Mouse (Mus musculus): Measurements from ENCODE around the gene Slc1a2. TPM values are rescaled to one million over a fixed set of nuclear protein-coding genes. Genes with fewer than 3 reads are reported as not detected.

The Slc1a2 gene
- polyA plus RNA-seq, 1 experiment: 685 TPM

DNA sequence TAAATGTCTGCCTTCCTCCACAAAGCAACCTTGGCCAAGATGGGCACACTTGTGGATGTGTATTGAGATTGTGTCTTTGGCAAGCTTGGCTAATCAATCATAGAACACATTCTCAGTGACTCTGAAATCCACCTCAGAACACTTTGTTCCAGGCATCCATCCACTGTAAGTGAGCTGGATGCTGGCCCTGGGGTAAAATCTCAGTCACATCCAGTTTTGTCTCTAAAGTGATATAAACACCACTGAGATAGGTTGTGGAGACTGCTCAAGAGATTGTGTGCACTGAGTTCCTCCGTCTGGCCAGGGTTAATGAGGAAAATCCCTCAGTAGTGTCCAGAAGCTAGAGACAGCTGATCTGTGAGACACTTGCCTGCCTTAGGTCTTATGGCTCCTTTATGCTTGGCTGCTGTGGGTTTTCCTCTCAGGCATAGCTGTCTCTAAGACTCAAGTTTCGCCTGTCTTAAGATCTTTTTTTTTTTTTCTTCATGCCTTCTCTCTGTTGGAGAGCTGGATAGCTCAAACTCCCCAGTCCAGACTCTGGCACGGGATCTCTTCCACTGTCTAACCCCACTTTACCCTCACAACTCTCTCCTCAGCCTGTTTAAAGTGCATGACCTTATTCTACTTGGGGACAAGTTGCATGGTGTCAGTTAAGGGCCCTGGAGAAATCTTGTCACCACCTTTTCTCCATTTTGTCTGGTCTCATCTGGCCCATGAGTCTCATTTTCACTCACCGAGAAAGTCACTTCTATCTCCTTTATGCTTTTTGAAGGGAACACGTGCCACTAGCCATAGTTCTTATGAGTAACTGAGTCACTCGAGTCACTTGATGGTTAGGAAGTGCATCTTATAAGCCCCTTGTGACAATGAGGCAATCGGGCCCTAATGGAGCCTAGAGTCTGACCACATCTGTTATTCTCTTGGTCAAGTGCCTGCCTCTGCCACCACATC, 54.5 kb downstream of the Slc1a2 start:
- WGBS: 82% methylated on average over 7 of the region's 7 CpGs
- no peak overlapping the region for H3K4me3 ChIP-seq (ENCODE audit: insufficient read depth, low read depth, low read length)
- TF ChIP-seq POLR2A (IDR thresholded peaks at IDR 0.05; ENCODE audit: insufficient read depth, low read depth, low read length) (no peak), CTCF (IDR thresholded peaks at IDR 0.05; ENCODE audit: insufficient read depth, low read depth, low read length) (no peak)
- no peak overlapping the region for H3K27ac ChIP-seq (ENCODE audit: insufficient read depth, low read depth, low read length)
- H3K4me1 ChIP-seq (ENCODE audit: control insufficient read depth, insufficient read depth, low read length): no peaks in the 10 kb centered on the region

DNA sequence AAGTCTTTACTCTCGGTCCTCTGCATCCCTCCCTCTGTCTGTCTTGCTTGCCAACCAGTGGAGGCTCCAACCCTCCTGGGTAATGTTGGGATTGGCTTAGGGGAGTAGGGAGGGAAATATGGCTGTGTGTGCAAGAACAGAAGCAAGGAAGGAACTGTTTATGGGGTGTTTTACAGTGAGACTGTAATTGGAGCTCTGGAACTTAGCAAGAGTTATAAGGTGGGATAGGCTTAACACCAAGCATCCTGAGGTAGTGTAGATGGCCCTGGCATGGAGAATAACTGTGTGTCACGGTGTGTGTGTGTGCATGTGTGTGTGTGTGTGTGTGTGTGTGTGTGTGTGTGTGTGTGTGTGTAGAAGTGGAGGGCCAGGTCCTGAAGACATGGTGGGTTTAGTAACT, 55.9 kb downstream of the Slc1a2 start:
- H3K27ac ChIP-seq (ENCODE audit: insufficient read depth, low read depth, low read length): no peak overlapping the region
- TF ChIP-seq POLR2A (IDR thresholded peaks at IDR 0.05; ENCODE audit: insufficient read depth, low read depth, low read length): no peak
- no peak for TF ChIP-seq CTCF (IDR thresholded peaks at IDR 0.05; ENCODE audit: insufficient read depth, low read depth, low read length)
- H3K4me3 ChIP-seq (ENCODE audit: insufficient read depth, low read depth, low read length): no peak overlapping the region
- WGBS: 84% methylated on average over 2 of the region's 2 CpGs
- no peaks in the 10 kb centered on the region for H3K4me1 ChIP-seq (ENCODE audit: control insufficient read depth, insufficient read depth, low read length)

DNA sequence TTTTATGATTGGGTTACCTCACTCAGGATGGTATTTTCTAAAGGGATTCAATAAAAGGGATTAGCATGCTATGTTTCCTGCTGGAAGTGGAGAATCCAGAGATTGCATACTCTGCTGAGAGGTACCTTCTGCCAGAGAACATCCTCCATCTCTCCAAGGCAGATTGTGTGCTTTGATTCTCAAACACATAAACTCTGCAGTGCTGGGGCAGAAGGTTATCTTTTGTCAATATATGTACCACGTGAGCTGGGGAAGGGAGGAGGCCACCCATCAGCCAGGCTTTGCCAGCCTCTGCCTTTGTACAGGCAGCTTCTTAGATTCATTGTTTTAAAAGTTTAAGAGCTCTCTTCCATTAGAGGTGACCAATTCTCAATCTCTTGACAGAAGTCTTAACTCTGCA, 57.3 kb downstream of the Slc1a2 start:
- H3K27ac ChIP-seq (ENCODE audit: insufficient read depth, low read depth, low read length): no peak overlapping the region
- TF ChIP-seq CTCF (IDR thresholded peaks at IDR 0.05; ENCODE audit: insufficient read depth, low read depth, low read length) (no peak), POLR2A (IDR thresholded peaks at IDR 0.05; ENCODE audit: insufficient read depth, low read depth, low read length) (no peak)
- no peak overlapping the region for H3K4me3 ChIP-seq (ENCODE audit: insufficient read depth, low read depth, low read length)
- WGBS: 65% methylated on average over 1 of the region's 1 CpGs
- H3K4me1 ChIP-seq (ENCODE audit: control insufficient read depth, insufficient read depth, low read length): no peaks in the 10 kb centered on the region

DNA sequence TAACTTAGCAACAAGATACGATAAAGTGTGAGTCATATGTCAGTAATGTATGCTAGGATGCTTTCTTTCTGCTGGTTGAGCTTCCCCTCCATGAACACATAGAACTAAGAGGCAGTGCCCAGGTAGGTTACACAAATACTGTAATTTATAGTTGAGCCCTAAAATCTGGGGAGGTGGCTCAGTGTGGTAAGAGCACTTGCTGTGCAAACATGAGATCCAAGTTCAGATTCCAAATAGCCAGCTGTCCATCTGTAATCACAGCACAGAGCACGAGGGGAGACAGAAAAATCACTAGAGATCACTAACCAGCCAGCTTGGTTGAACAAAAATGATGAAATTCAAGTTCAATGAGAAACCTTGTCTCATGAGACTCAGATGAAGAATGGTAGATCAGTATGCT, 63.4 kb downstream of the Slc1a2 start:
- H3K4me1 ChIP-seq (ENCODE audit: control insufficient read depth, insufficient read depth, low read length): no peaks in the 10 kb centered on the region
- WGBS: 75% methylated on average over 2 of the region's 2 CpGs
- no peak overlapping the region for H3K27ac ChIP-seq (ENCODE audit: insufficient read depth, low read depth, low read length)
- no peak overlapping the region for H3K4me3 ChIP-seq (ENCODE audit: insufficient read depth, low read depth, low read length)
- no peak for TF ChIP-seq POLR2A (IDR thresholded peaks at IDR 0.05; ENCODE audit: insufficient read depth, low read depth, low read length)
- no peak for TF ChIP-seq CTCF (IDR thresholded peaks at IDR 0.05; ENCODE audit: insufficient read depth, low read depth, low read length)

DNA sequence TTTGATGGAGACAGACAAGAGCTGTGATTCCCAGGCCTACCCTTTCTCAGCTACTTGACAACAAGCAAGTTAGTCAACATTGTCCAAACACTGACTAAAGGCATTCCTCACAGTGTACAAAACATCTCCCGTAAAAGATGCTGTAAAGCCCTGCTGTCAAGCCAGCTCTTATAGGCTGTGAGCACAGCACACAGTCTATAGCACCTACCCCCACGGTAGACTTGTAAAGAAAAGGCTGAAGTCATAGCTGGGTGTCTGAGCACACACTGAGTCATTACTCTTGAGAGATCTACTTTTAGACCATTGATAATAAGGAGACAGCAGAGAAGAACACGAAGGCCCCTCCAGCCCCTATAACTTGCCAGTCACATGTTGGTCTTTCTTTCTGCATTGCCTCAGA, 66.6 kb downstream of the Slc1a2 start:
- TF ChIP-seq CTCF (IDR thresholded peaks at IDR 0.05; ENCODE audit: insufficient read depth, low read depth, low read length) (no peak), POLR2A (IDR thresholded peaks at IDR 0.05; ENCODE audit: insufficient read depth, low read depth, low read length) (no peak)
- WGBS: 32% methylated on average over 3 of the region's 3 CpGs

DNA sequence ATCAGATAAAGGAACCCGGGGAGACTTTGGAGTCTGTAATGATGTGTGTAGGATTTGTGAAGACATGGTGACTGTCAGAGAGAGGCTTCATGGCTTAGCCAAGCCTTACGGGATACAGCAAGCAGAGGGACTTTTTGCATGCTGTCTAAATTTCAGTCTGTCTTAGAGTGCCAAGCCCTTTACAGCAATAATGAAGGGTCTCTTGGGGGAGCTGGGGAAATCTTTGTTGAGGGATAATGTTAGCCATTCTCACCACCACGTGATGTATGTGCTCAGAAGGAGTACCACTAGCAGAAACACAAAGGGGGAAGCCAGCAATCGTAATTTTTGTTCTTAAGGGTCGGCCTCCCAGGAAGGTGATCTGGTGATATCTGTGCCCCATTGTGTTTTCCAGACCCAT, 71.9 kb downstream of the Slc1a2 start:
- Histone ChIP-seq H3K4me1 (ENCODE audit: control insufficient read depth, insufficient read depth, low read length) (peaks cover 2% of the 10 kb centered on the region; the same call in 1 of the 2 replicates), H3K27ac (ENCODE audit: insufficient read depth, low read depth, low read length) (no peak overlapping the region), H3K4me3 (ENCODE audit: insufficient read depth, low read depth, low read length) (no peak overlapping the region)
- TF ChIP-seq POLR2A (IDR thresholded peaks at IDR 0.05; ENCODE audit: insufficient read depth, low read depth, low read length): no peak
- TF ChIP-seq CTCF (IDR thresholded peaks at IDR 0.05; ENCODE audit: insufficient read depth, low read depth, low read length): no peak
- WGBS: 51% methylated on average over 5 of the region's 5 CpGs

More for the DNA sequence above, 66.6 kb downstream of the Slc1a2 start:
- Histone ChIP-seq H3K4me3 (ENCODE audit: insufficient read depth, low read depth, low read length) (no peak overlapping the region), H3K27ac (ENCODE audit: insufficient read depth, low read depth, low read length) (peak overlapping the region; percentile 53), H3K4me1 (ENCODE audit: control insufficient read depth, insufficient read depth, low read length) (no peaks in the 10 kb centered on the region)

DNA sequence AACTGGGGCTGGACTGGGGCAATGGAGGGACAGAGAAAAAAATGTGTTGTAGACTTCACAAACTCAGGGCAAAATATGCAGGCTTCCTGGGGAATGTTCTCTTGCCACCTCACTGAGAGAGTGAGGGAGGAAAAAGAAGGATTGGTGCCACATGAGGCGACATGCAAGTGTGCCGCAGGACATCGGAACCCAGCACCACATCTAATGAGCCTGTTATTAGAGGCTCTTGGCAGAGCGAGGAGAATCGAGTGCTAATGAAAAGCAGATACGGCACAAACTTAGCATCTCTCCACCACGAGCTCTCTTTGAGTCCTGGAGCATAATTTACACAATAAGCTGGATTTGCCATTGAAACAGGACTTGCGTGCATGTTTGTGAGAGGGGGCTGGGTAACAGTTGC, 72.3 kb downstream of the Slc1a2 start:
- TF ChIP-seq POLR2A (IDR thresholded peaks at IDR 0.05; ENCODE audit: insufficient read depth, low read depth, low read length) (no peak), CTCF (IDR thresholded peaks at IDR 0.05; ENCODE audit: insufficient read depth, low read depth, low read length) (no peak)
- Histone ChIP-seq H3K4me3 (ENCODE audit: insufficient read depth, low read depth, low read length) (no peak overlapping the region), H3K4me1 (ENCODE audit: control insufficient read depth, insufficient read depth, low read length) (peaks cover 2% of the 10 kb centered on the region; the same call in 1 of the 2 replicates), H3K27ac (ENCODE audit: insufficient read depth, low read depth, low read length) (no peak overlapping the region)
- 48% methylated on average over 8 of the region's 8 CpGs for WGBS

DNA sequence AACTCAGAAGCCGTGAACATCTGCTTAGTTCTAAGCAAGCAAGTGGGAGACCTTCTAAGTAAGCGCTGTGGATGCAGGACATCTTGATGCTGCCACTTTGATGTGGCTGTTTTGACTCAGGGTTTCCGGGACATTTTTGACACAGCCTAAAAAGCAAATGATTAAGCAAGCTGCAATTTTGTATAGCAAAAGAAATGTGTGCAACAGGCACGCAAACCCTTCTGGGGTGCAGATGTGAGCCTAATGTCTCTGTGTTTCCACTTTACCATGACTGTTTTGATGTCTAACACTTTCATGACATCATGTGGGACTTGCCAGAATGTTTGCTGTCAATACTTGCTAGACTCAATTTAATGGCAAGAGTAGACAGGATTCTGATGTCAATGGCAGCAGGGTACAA, 74.7 kb downstream of the Slc1a2 start:
- Histone ChIP-seq H3K4me3 (ENCODE audit: insufficient read depth, low read depth, low read length) (no peak overlapping the region), H3K4me1 (ENCODE audit: control insufficient read depth, insufficient read depth, low read length) (peaks cover 2% of the 10 kb centered on the region; the same call in 1 of the 2 replicates), H3K27ac (ENCODE audit: insufficient read depth, low read depth, low read length) (no peak overlapping the region)
- TF ChIP-seq POLR2A (IDR thresholded peaks at IDR 0.05; ENCODE audit: insufficient read depth, low read depth, low read length): no peak
- no peak for TF ChIP-seq CTCF (IDR thresholded peaks at IDR 0.05; ENCODE audit: insufficient read depth, low read depth, low read length)
- 86% methylated on average over 4 of the region's 4 CpGs for WGBS

DNA sequence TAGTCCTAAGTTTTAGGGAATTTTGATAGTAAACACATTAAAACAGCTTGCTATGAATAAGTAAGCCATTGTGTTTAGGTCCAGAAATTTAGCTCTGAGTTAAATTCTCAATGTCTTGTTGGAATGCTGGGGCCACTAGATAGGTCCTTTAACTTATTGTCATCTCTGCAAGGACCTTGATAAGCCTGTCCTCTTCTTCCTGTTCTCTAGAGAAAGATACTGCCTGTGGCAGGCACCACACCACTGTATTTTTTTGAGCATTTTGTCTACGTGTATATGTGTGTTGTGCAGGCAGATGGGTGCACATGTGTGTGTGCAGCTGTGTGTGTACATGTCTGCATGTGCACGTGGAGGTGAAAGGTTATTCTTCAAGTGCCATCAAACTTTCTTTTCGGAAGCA, 75.6 kb downstream of the Slc1a2 start:
- H3K4me1 ChIP-seq (ENCODE audit: control insufficient read depth, insufficient read depth, low read length): peaks cover 2% of the 10 kb centered on the region; the same call in 1 of the 2 replicates
- no peak overlapping the region for H3K27ac ChIP-seq (ENCODE audit: insufficient read depth, low read depth, low read length)
- TF ChIP-seq POLR2A (IDR thresholded peaks at IDR 0.05; ENCODE audit: insufficient read depth, low read depth, low read length) (no peak), CTCF (IDR thresholded peaks at IDR 0.05; ENCODE audit: insufficient read depth, low read depth, low read length) (no peak)
- H3K4me3 ChIP-seq (ENCODE audit: insufficient read depth, low read depth, low read length): no peak overlapping the region
- 88% methylated on average over 3 of the region's 3 CpGs for WGBS

Data from olfactory bulb, adult 2 months (tissue).